Mouse (Mus musculus) limb, embryonic 14.5 days (tissue): ENCODE measurements around the gene Zfp280d. TPM values are rescaled to one million over a fixed set of nuclear protein-coding genes. Genes with fewer than 3 reads are reported as not detected.

Experiments
- ATAC-seq: fragments of 200-750 bp; cut with Nextera tagmentation; 2 replicates; pipeline ENCODE4 v1.8.0; 2017; ENCODE audit warnings: low read depth, moderate number of reproducible peaks, moderate TSS enrichment; ENCODE audit not compliant: low FRiP score
- DNase-seq: peaks from one replicate; pipeline ENCODE4 v3.0.0-alpha.2; 2015; ENCODE audit warnings: low spot score
- H3K27ac ChIP-seq: fragments of 300-500 bp; sonication (generic); replicated peaks from 2 replicates; pipeline ENCODE4 v1.5.1; 2014; ENCODE audit warnings: low read depth, mild to moderate bottlenecking, low read length, moderate library complexity, mixed read lengths
- H3K27me3 ChIP-seq: fragments of 300-500 bp; sonication (generic); 2 replicates; pipeline ENCODE4 v1.6.1; 2014; ENCODE audit warnings: low read length, mixed read lengths; ENCODE audit not compliant: control insufficient read depth, insufficient read depth
- H3K36me3 ChIP-seq: fragments of 300-500 bp; sonication (generic); 2 replicates; pipeline ENCODE4 v1.6.1; 2014; ENCODE audit warnings: mild to moderate bottlenecking, low read length, moderate library complexity, mixed read lengths; ENCODE audit not compliant: control insufficient read depth, insufficient read depth
- H3K4me1 ChIP-seq: fragments of 300-500 bp; sonication (generic); 2 replicates; pipeline ENCODE4 v1.6.1; 2014; ENCODE audit warnings: antibody characterized with exemption, low read length, mixed read lengths; ENCODE audit not compliant: control insufficient read depth, insufficient read depth
- H3K4me2 ChIP-seq: fragments of 300-500 bp; sonication (generic); replicated peaks from 2 replicates; pipeline ENCODE4 v1.6.1; 2014; ENCODE audit warnings: low read depth, mild to moderate bottlenecking, low read length, moderate library complexity; ENCODE audit not compliant: severe bottlenecking
- H3K4me3 ChIP-seq: fragments of 300-500 bp; sonication (generic); replicated peaks from 2 replicates; pipeline ENCODE4 v1.5.1; 2014; ENCODE audit warnings: low read length
- H3K9ac ChIP-seq: fragments of 300-500 bp; sonication (generic); 2 replicates; pipeline ENCODE4 v1.6.1; 2014; ENCODE audit warnings: mild to moderate bottlenecking, low read depth, low read length, moderate library complexity; ENCODE audit not compliant: severe bottlenecking
- H3K9me3 ChIP-seq: fragments of 300-500 bp; sonication (generic); 2 replicates; pipeline ENCODE4 v1.6.1; 2016; ENCODE audit warnings: low read length; ENCODE audit not compliant: control insufficient read depth
- POLR2A ChIP-seq: fragments of 200-500 bp; IDR thresholded peaks from 2 replicates; pipeline ENCODE4 v1.8.0; 2012; ENCODE audit warnings: inconsistent platforms, mild to moderate bottlenecking, moderate library complexity, borderline replicate concordance; ENCODE audit not compliant: insufficient read depth, insufficient read length; ENCODE audit errors: extremely low read depth
- WGBS: fragments of 180-500 bp; shearing (Covaris S2); extraction: QIAGEN DNeasy Blood & Tissue Kit; methylation state at CpG from one replicate; pipeline ENCODE4 v1.1.7; 2014; 5-methylcytosine and 5-hydroxymethylcytosine counted together
- polyA plus RNA-seq, 2 experiments: library from polyadenylated mRNA; depleted of rRNA in 1 of 2; stranded (reverse) in 1 of 2; unstranded in 1 of 2; fragments of >200 nt; fragmentation: Nextera tagmentation in 1 of 2; extraction: Ambion mirVana in 1 of 2; gene quantifications; 2 replicates each; pipeline versions ENCODE4 v1.2.1 to v1.2.3; 2012 to 2014

Zfp280d gene
- polyA plus RNA-seq, 2 experiments, result 39.1 to 60.6 TPM

DNA sequence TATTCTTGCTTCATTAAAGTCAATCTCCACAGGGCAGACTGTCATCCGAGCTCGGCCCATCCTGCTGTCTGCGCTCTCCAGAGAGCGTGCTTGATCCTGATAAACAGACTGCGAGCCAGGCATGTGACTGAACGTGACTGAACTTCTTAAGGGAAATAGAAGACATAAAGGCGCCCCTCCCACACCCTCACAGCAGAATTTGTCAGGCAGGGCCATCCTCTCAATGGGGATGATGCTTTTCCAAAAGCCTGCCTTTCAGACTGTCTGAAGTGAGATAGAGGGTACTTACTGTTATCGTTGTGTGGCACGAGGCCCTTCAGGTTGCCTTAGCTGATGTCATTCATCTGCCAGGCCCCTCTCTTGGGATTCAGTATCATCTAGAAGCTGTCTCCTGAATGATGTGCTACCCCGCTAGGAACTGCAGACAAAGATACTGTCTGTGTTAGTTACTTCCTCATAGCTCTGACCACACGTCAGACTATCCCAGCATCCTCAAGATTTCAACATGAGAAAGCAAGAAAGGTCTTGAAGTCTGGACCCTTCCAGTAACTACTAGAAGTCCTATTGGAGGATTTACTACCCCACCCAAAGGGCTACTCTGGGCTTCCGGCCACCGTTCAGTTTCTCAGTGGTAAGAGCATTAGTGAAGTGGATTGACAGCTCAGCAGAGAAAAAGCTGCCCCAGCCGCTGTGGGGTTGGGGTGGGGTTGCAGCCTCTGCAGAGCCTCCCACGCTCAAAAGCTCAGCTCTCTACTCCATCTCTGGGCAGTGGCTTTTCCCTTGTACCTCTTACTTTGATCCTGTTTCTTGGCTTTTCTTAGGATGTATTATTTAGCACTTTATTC lies 134.9 kb downstream of the Zfp280d start:
- Histone ChIP-seq H3K27me3 (no peaks in the 10 kb centered on the region), H3K9ac (no peak overlapping the region), H3K4me1 (no peaks in the 10 kb centered on the region), H3K27ac (no peak overlapping the region), H3K36me3 (no peaks in the 10 kb centered on the region), H3K9me3 (no peaks in the 10 kb centered on the region), H3K4me3 (no peak overlapping the region), H3K4me2 (no peak overlapping the region)
- no peak for TF ChIP-seq POLR2A
- DNase-seq (no peak), ATAC-seq (no peak)
- 49% methylated on average over 15 of the region's 15 CpGs for WGBS

DNA sequence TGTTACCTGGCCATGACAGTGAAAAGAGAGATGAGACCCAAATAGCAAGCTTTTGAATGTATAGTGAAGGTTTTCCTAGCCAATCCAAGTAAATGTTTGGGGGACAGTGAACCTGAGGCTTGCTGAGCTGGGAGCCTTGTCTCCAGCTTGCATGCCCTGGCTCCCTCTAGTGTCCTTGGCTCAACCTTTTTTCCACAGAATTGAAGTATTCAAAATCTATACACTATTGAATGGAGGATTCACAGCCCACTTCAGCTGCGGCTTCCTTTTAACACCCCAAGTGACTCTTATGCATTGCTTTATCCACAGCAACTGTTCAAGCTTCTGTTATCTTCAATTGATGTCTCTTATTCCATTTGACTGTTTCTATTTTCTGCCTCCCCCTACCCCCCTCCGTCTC lies 137.1 kb downstream of the Zfp280d start:
- Histone ChIP-seq H3K27me3 (no peaks in the 10 kb centered on the region), H3K4me2 (no peak overlapping the region), H3K4me3 (no peak overlapping the region), H3K9me3 (no peaks in the 10 kb centered on the region), H3K4me1 (no peaks in the 10 kb centered on the region), H3K27ac (no peak overlapping the region), H3K9ac (no peak overlapping the region), H3K36me3 (no peaks in the 10 kb centered on the region)
- DNase-seq (no peak), ATAC-seq (no peak)
- 93% methylated on average over 2 of the region's 2 CpGs for WGBS
- no peak for TF ChIP-seq POLR2A

Other genes with a start within 250 kb of the Zfp280d start
- gene Tcf12, start 163.0 kb upstream of the Zfp280d start, polyA plus RNA-seq (2012; rRNA removed), result 158 and 226 TPM in 2 replicates
- gene Tcf12, start 163.0 kb upstream of the Zfp280d start, polyA plus RNA-seq (2014; fragmentation: Nextera tagmentation; extraction: Ambion mirVana), result 111 and 115 TPM in 2 replicates
- 6.9 and 15.4 TPM in 2 replicates for gene Mns1, start 163.2 kb downstream of the Zfp280d start, polyA plus RNA-seq (2012; rRNA removed)
- 22.5 and 23.1 TPM in 2 replicates for gene Mns1, start 163.2 kb downstream of the Zfp280d start, polyA plus RNA-seq (2014; fragmentation: Nextera tagmentation; extraction: Ambion mirVana)
- gene Tex9, start 217.4 kb downstream of the Zfp280d start, polyA plus RNA-seq (2012; rRNA removed), result 15.6 and 26.0 TPM in 2 replicates
- 24.0 and 26.5 TPM in 2 replicates for gene Tex9, start 217.4 kb downstream of the Zfp280d start, polyA plus RNA-seq (2014; fragmentation: Nextera tagmentation; extraction: Ambion mirVana)